Mouse (Mus musculus) NIH3T3 (cell line): ENCODE data around the gene Cetn4.

Source experiments
- DNase-seq: peaks from one replicate; pipeline ENCODE4 v3.0.0-alpha.2; 2012; ENCODE audit warnings: low read depth

Gene Cetn4

DNA sequence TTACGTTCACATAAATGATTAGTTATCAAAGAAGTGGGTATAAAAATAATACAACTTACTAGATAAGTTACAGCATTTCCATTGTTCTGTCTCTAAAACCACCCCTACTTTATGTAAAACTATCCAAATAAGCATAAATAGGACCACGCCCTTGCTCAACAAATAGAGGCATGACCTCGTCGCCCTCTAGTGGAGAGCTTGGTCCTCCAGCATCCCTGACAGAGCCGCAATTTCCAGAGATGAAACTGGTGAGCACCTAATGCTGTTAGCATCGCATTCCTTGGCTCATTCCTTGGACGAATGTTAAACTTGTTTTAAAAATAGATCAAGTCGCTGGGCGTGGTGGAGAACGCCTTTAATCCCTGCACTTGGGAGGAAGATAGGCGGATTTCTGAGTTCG lies 9.8 kb downstream of the Cetn4 start:
- peak; percentile 78 for DNase-seq

DNA sequence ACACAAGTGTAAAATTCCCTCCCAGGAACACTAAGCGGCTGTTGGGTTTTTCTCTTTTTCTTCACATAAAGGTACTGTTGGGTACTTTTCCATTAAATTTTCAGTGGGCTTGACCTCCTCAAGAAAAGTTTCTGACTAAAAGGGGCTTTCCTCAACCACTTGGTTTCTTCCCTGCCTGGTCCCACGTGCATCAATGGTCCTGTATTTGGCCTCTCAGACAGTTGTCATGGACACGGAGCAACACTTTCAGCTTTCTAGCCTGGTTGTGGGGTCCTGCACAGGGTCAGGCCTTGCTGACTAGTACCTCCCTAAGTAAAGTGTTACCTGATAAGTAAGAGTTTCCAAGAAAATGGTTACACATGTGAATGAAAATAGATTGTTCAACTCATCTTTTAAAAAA lies 13.0 kb downstream of the Cetn4 start:
- no peak for DNase-seq

DNA sequence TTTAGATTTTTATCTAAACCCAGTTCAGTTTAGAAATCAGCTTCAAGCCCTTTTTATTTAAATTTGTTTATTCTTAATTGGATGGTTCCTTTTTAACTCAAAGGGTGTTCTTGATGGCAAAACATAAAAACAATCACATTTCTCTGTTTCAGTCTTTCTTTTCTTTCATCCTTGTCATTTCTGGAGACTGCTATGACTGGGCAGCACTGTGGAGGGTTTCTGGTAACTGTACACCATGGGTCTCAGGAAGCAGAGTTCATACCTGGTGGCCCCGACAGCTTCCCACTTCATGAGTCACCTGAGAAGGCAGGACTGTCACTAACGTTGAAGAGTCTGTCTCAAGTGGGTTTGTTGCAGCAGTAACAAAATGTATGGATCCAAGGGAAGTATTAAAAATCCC lies 19.9 kb downstream of the Cetn4 start:
- no peak for DNase-seq

DNA sequence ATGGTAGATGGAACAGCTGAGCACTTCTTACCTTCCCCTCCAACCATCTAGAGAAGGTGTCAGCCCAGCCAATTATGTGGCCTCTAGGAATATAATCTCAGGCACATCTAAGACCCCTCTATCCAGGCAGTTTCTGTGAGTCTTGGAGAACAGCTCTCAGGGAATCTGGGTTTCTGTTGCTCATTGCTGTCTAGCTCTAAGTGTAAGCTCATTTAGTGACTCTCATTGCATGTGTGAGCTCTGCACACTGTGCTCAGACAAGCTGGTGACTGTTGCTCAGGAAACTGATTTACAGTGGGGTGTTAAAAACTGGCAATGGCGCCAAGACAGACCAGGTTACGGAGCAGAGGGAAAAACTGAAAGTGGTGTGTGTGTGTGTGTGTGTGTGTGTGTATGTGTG lies 20.6 kb downstream of the Cetn4 start:
- no peak for DNase-seq

DNA sequence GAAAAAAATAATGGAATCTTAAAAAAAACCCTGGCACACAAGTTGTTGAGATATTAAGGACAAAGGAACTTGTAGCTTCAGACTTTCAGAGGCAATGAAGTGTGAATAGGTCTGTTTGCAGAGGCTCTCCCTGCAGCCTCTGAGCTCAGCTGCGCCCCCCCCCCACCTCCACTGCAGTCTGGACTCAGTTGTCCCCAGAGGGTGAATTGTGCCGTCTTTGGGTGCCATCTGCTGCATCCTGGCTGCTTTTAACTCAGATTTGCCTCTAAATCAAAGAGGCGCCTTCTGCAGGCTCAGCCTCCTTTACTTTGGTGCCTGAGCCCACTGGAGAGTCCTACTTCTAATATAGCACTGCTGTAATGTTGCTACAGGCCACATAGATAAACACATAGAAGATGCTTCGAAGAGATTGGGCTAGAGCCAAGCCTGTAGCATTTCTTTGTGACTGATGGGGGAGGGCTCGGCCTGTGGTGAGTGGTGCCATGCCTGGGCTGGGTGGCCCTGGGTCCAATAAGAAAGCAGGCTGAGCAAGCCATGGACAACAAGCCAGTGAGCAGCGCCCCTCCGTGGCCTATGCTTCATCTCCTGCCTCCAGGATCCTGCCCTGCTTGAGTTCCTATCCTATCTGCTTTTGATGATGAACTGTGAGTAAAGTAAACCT lies 21.5 kb downstream of the Cetn4 start:
- no peak for DNase-seq

DNA sequence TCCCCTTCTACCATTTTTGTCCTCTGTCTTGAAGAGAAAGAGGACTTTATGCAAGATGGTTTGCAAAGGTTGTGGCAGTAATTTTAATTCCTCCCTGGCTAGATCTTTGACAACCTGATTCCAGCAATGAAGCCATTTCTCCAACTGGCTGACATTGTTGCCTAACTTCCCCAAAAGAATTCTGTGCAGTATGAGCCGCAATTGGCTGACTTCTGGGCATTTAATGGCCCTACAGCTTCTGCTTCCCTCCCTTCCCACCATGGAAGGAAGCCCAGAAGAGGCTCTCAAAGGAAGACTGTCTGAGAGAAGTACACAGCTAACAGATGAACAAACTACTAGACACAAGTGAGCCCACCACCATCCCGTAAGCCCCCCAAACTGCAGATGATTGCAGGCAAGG lies 23.3 kb downstream of the Cetn4 start:
- DNase-seq = no peak

DNA sequence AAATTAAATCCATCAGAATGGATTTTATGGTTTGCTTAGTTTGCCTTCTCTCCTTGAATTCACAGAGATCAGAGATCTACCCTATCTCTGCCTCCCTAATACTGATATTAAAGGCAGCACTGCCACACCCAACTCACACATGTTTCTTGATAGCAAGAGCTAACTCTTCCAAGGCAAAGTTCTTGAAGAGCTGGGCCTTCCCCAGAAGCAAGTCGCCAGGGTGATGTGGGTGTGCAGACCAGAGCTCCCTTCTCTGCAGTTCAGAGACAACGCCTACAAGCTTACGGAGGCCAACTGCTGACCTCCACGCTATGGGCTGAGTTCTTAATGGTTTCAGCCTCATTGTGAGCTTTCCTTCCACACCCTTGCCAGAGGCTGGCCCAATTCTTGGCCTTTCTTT lies 29.3 kb downstream of the Cetn4 start:
- DNase-seq = no peak

DNA sequence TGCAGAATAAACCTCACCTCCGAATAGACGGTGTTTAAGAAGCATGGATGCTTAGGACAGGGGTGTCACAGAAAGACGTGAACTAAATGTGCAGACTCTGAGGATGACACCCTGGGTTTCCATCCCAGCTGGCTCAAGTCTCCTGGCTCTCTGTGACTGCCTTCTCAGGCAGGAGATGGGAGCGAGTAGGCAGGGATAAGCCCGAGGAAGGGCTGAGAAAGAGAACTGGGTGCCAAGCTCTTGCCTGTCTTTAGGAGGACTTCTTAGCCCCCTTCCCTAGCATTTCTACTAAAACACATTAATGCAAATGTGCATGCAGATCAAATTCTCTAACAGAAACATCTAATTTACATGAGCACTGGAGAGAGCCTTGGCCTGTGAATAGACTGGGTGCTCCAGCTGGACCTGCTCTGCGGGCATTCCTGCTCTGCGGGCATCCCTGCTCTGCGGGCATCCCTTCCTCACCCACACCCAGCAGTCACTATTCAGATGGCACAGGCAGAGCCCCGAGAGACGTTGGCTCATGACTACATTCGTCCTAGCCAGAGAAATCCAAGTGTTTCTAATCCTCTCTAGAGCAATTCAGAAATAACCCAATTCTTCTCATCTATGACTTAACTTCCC lies 30.1 kb downstream of the Cetn4 start:
- DNase-seq = no peak

DNA sequence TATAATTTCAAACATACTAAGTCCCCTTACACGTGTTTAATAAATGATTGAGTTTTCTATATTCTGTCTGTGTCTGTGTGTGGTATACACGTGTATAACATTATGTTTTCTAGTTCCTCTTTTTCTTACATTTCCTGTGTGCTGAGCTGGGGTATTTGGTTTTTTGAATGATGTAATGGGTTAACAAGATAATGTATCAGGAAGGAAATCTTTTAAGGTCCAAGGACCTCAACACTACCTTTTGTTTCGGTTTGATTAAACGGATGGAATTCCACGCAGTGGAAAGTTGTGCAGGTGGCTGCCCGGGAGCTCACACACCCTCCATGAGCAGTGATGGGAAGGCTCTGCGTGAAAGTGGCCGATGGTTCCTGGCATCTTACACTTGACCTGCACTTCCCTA lies 31.6 kb downstream of the Cetn4 start:
- no peak for DNase-seq

DNA sequence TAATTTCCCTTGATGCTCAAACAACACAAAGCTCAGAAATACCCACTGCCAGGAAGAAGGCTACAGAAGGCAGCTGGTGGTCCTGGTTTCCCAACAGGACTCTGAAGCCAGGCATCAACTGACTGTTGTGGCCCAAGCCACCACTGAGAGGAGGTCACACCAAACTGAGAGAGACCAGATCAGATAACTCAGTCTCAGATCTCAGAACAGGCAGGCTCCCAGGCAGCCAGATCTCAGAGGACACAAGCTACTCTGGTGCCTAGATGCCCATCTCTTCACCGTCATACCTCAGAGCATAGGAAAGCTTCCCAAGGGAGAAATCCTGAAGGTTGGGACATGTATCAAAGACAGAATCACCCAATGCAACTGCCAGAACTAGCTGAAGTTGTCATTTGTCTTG lies 32.3 kb downstream of the Cetn4 start:
- no peak for DNase-seq

DNA sequence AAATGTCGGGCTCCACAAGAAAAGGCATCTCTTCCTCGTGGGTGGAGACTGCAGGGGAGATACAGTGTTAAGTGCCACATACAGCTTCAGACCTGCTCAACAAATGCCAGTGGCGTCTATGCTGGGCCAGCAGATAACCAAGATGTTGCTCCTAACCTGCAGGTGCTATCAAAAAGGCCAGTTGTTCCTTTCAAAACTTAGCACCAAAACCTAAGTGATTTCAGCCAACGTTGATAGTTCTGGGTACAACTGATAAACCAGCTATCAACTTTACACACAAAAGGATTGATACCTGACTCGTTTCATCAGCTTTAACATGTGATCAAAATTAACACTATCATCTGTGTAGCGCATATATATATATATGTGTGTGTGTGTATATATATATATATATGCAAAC lies 37.8 kb downstream of the Cetn4 start:
- no peak for DNase-seq

DNA sequence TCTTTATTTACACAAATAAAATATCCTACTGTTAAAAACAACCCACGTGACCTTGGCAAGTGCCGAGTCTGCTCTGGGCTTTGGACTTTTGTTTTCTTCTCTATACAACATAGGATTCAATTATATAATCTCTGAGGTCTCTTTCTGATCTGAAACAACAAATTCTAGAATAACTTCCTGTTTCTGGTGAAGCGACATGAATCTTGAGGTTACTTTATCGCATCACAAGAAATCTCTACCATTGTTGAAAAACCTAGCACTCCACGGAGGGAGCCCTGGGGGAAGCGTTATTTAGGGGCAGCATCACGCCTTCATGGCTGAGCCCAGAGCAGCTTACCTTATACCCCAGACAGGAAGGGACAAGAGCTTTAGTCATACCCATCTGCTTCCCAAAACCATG lies 39.4 kb downstream of the Cetn4 start:
- DNase-seq = no peak

DNA sequence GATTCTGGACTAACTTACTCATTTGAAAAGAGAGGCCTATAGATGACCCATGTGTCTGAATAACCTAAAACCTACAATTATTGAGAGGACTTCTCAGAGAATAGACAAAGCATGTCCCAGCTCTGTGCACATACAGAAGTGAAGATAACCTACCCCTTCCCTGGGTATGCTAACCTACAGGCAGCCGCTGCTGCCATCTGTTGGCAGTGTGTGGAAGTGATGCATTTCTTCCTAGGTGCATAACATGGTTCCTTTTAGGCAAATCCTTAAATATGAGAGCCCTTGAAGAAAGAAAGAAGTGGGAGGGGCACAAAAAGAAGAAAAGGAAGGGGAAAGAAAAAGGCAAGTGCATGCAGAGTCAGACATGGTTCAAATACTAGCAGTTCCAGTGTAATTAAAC lies 41.3 kb downstream of the Cetn4 start:
- DNase-seq = peak; percentile 77

DNA sequence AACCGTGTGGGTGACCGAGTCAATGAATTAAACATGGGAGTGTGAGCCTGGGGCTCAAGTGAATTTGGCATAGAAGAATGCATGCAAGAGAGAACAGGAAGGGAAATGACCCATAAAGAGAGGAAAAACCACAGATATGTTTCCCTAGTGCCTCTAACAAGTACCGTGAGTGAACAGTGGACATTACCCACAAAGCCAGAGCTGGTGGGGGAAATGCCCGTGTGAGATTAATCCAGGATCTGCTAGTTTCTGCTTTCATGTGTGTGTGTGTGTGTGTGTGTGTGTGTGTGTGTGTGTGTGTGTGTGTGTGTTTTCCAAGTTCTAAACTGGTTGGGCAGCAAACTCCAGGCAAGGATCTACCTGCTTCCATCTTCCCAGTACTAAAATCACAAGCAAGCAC lies 42.6 kb downstream of the Cetn4 start:
- DNase-seq = no peak

DNA sequence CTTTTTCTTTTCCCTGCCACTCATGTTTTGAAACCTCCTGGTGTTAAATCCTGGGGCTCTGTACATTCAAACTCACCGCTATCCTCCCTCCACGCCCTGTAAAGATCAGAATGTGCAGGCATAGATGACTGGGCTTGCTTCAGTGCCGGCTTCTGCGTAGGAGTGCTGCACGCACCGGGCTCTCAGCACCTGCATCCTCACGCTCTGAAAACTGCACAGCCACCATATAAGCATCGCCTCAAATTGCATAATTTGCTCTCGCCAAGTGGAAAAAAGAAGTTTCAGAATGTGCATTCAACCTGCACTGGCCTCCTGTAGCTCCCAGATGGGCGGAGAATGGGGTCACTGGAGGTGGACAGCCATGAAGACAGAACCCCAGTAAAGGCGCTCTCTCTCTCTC lies 44.2 kb downstream of the Cetn4 start:
- DNase-seq = no peak

DNA sequence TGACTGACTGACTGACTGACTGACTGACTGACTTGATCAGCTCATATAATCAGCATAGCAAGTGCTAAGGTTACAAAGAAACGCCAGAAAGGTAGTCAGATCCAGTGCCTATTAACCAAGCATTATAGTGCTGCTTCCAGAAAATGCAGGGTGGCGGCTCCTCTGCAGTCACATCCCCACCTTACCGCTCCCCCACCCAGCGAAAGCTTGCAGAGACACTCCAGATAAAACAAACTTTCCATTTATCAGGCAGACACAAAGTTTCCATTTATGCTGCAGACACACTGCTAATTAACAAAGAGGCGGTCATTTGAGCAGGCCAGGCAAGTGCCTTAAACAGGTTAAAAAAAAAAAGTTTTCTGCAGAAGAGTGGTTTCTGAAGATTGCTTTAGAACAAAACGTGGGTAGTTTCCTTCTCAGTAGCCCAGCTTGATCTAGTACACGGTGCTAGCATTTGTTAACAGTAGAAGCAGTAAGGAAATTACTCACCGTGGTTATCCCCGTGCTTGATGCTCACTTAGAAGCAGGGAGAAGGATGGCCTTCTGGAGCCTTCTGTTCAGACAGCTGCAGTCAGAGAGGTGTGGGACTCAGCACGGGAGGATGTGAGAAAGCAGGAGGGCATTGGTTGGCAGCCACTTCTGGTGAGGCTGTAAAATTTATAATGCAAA lies 53.0 kb downstream of the Cetn4 start:
- DNase-seq = no peak

DNA sequence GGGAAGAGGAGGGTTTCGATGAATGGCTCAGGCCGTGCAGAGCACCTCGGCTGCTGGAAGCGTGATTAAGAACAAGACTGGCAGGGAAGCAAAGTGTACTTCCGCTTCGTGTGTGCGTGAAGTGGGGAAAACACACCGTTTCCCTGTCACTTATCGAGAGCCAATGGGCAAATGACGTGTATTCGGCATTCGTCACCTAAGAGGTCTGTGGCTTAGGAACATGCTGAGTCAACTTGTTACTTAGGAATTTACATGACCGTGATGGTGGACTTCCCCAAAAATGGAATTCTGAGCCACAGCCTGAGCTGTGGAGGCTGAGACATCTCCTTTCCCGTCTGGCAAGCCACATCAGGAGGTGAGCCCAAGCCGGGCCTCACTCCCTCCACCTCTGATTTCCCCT lies 54.7 kb downstream of the Cetn4 start:
- no peak for DNase-seq
